Mouse (Mus musculus): Measurements from ENCODE around the gene Smad3.

The Smad3 gene

GRCm38 (mm10) chr9:63699145-63699544 is 58.6 kb downstream of the Smad3 start:
- DNase-seq (ENCODE audit: low spot score) = no peak

- no peak for DNase-seq (ENCODE audit: low spot score)
Measured at GRCm38 (mm10) chr9:63698320-63699045, 59.3 kb downstream of the Smad3 start.

- DNase-seq (ENCODE audit: low spot score) = no peak
Measured at GRCm38 (mm10) chr9:63697606-63698005, 60.2 kb downstream of the Smad3 start.

GRCm38 (mm10) chr9:63696463-63697105 is 61.2 kb downstream of the Smad3 start:
- peak; percentile 47 for DNase-seq (ENCODE audit: low spot score)

GRCm38 (mm10) chr9:63691960-63692359 is 65.8 kb downstream of the Smad3 start:
- no peak for DNase-seq (ENCODE audit: low spot score)

- no peak for DNase-seq (ENCODE audit: low spot score)
Measured at GRCm38 (mm10) chr9:63690511-63690910, 67.3 kb downstream of the Smad3 start.

- no peak for DNase-seq (ENCODE audit: low spot score)
Measured at GRCm38 (mm10) chr9:63687413-63688015, 70.3 kb downstream of the Smad3 start.

- no peak for DNase-seq (ENCODE audit: low spot score)
Measured at GRCm38 (mm10) chr9:63685352-63685751, 72.4 kb downstream of the Smad3 start.

- no peak for DNase-seq (ENCODE audit: low spot score)
Measured at GRCm38 (mm10) chr9:63684277-63684676, 73.5 kb downstream of the Smad3 start.

GRCm38 (mm10) chr9:63682943-63683342 is 74.9 kb downstream of the Smad3 start:
- no peak for DNase-seq (ENCODE audit: low spot score)

- DNase-seq (ENCODE audit: low spot score) = no peak
Measured at GRCm38 (mm10) chr9:63682301-63682700, 75.5 kb downstream of the Smad3 start.

GRCm38 (mm10) chr9:63678076-63678475 is 79.7 kb downstream of the Smad3 start:
- DNase-seq (ENCODE audit: low spot score) = no peak

GRCm38 (mm10) chr9:63677621-63678020 is 80.2 kb downstream of the Smad3 start:
- no peak for DNase-seq (ENCODE audit: low spot score)

- DNase-seq (ENCODE audit: low spot score) = no peak
Measured at GRCm38 (mm10) chr9:63674613-63675012, 83.2 kb downstream of the Smad3 start.

GRCm38 (mm10) chr9:63673494-63673805 is 84.3 kb downstream of the Smad3 start:
- no peak for DNase-seq (ENCODE audit: low spot score)

GRCm38 (mm10) chr9:63672797-63673493 is 84.8 kb downstream of the Smad3 start:
- no peak for DNase-seq (ENCODE audit: low spot score)

- no peak for DNase-seq (ENCODE audit: low spot score)
Measured at GRCm38 (mm10) chr9:63669816-63670215, 88.0 kb downstream of the Smad3 start.

- DNase-seq (ENCODE audit: low spot score) = no peak
Measured at GRCm38 (mm10) chr9:63668621-63669020, 89.2 kb downstream of the Smad3 start.

- no peak for DNase-seq (ENCODE audit: low spot score)
Measured at GRCm38 (mm10) chr9:63667373-63667724, 90.4 kb downstream of the Smad3 start.

GRCm38 (mm10) chr9:63666612-63667372 is 91.0 kb downstream of the Smad3 start:
- no peak for DNase-seq (ENCODE audit: low spot score)

GRCm38 (mm10) chr9:63664792-63665646 is 92.8 kb downstream of the Smad3 start:
- DNase-seq (ENCODE audit: low spot score) = no peak
